Mouse (Mus musculus) MEL (cell line): ENCODE measurements around the gene Tgm2. TPM values are rescaled to one million over a fixed set of nuclear protein-coding genes. Genes with fewer than 3 reads are reported as not detected.

Experiments used
- DNase-seq: peaks from one replicate; pipeline ENCODE4 v3.0.0; 2011; ENCODE audit warnings: low read depth, low spot score
- H3K27ac ChIP-seq: 2 replicates; pipeline ENCODE4 v1.5.1; 2012; ENCODE audit warnings: low read depth, mild to moderate bottlenecking, control low read depth, low read length, moderate library complexity; ENCODE audit not compliant: control insufficient read depth
- H3K27me3 ChIP-seq, 2 experiments: fragments of 150-350 bp in 1 of 2; sonication (generic) in 1 of 2; 2 replicates each; pipeline ENCODE4 v1.6.1; 2012; ENCODE audit warnings: low read length in 2 of 2, mild to moderate bottlenecking in 2 of 2, improper control_type of control experiment in 1 of 2, moderate library complexity in 1 of 2; ENCODE audit not compliant: insufficient read depth in 2 of 2, control insufficient read depth in 1 of 2
- H3K36me3 ChIP-seq, 2 experiments: 2 replicates each; pipeline ENCODE4 v1.6.1; 2012 to 2014; ENCODE audit warnings: low read length in 2 of 2, improper control_type of control experiment in 1 of 2, inconsistent platforms in 1 of 2, mild to moderate bottlenecking in 1 of 2; ENCODE audit not compliant: insufficient read depth in 2 of 2, control insufficient read depth in 1 of 2
- H3K4me1 ChIP-seq, 2 experiments: fragments of 150-350 bp in 1 of 2; sonication (generic) in 1 of 2; 2 replicates each; pipeline ENCODE4 v1.6.1; 2012; ENCODE audit warnings: low read length in 2 of 2, improper control_type of control experiment in 1 of 2, mild to moderate bottlenecking in 1 of 2; ENCODE audit not compliant: insufficient read depth in 2 of 2, control insufficient read depth in 1 of 2
- H3K4me3 ChIP-seq, 2 experiments: fragments of 150-350 bp in 1 of 2; sonication (generic) in 1 of 2; 2 replicates each; pipeline ENCODE4 v1.5.1; 2012; ENCODE audit warnings: low read depth in 2 of 2, low read length in 2 of 2, mild to moderate bottlenecking in 2 of 2, moderate library complexity in 2 of 2, control low read depth in 1 of 2, improper control_type of control experiment in 1 of 2; ENCODE audit not compliant: control insufficient read depth in 1 of 2, insufficient read depth in 1 of 2
- H3K79me2 ChIP-seq: 2 replicates; pipeline ENCODE4 v1.6.1; 2012; ENCODE audit warnings: mild to moderate bottlenecking, low read length, moderate library complexity; ENCODE audit not compliant: control insufficient read depth, poor library complexity, insufficient read depth
- H3K9ac ChIP-seq: 2 replicates; pipeline ENCODE4 v1.6.1; 2012; ENCODE audit warnings: low read depth, mild to moderate bottlenecking, control low read depth, low read length, moderate library complexity; ENCODE audit not compliant: control insufficient read depth, poor library complexity, severe bottlenecking
- H3K9me3 ChIP-seq: fragments of 150-350 bp; sonication (generic); replicated peaks from 2 replicates; pipeline ENCODE4 v1.6.1; 2012; ENCODE audit warnings: mild to moderate bottlenecking, low read length, improper control_type of control experiment, moderate library complexity; ENCODE audit not compliant: insufficient read depth
- CHD1 ChIP-seq: IDR thresholded peaks from 2 replicates; pipeline ENCODE4 v1.6.1; 2012; ENCODE audit warnings: low read depth, mild to moderate bottlenecking, inconsistent platforms, low read length, improper control_type of control experiment
- CHD2 ChIP-seq: IDR thresholded peaks from 2 replicates; pipeline ENCODE4 v1.6.1; 2011; ENCODE audit warnings: low read length, improper control_type of control experiment
- ELF1 ChIP-seq: IDR thresholded peaks from 2 replicates; pipeline ENCODE4 v1.6.1; 2014; ENCODE audit warnings: low read depth, mild to moderate bottlenecking, inconsistent platforms, low read length, improper control_type of control experiment, moderate library complexity
- EP300 ChIP-seq, 2 experiments: IDR thresholded peaks; 2 replicates each; pipeline ENCODE4 v1.6.1; 2011; ENCODE audit warnings: improper control_type of control experiment in 2 of 2, low read length in 2 of 2, low read depth in 1 of 2, mild to moderate bottlenecking in 1 of 2
- GABPA ChIP-seq: IDR thresholded peaks from 2 replicates; pipeline ENCODE4 v1.6.1; 2012; ENCODE audit warnings: low read depth, mild to moderate bottlenecking, inconsistent platforms, low read length, improper control_type of control experiment, moderate library complexity
- GATA1 ChIP-seq: IDR thresholded peaks from 2 replicates; pipeline ENCODE4 v1.6.1; 2011; ENCODE audit warnings: low read depth, low read length, improper control_type of control experiment
- JUND ChIP-seq: IDR thresholded peaks from 2 replicates; pipeline ENCODE4 v1.6.1; 2011; ENCODE audit warnings: low read depth, mild to moderate bottlenecking, improper control_type of control experiment, low read length
- KAT2A ChIP-seq: conservative IDR thresholded peaks from 2 replicates; pipeline ENCODE4 v1.6.1; 2012; ENCODE audit warnings: low read depth, low read length, improper control_type of control experiment, inconsistent platforms
- MAX ChIP-seq: IDR thresholded peaks from 2 replicates; pipeline ENCODE4 v1.6.1; 2011; ENCODE audit warnings: low read length, improper control_type of control experiment
- MAZ ChIP-seq: IDR thresholded peaks from 2 replicates; pipeline ENCODE4 v1.6.1; 2012; ENCODE audit warnings: low read depth, mild to moderate bottlenecking, inconsistent platforms, low read length, improper control_type of control experiment
- MEF2A ChIP-seq: IDR thresholded peaks from 2 replicates; pipeline ENCODE4 v1.6.1; 2014; ENCODE audit warnings: low read depth, mild to moderate bottlenecking, inconsistent platforms, low read length, improper control_type of control experiment; ENCODE audit not compliant: poor library complexity, insufficient replicate concordance, severe bottlenecking; ENCODE audit errors: extremely low read depth
- NELFE ChIP-seq: IDR thresholded peaks from 2 replicates; pipeline ENCODE4 v1.6.1; 2011; ENCODE audit warnings: low read depth, low read length, improper control_type of control experiment
- POLR2AphosphoS5 ChIP-seq: IDR thresholded peaks from 2 replicates; pipeline ENCODE4 v1.6.1; 2012; ENCODE audit warnings: low read depth, borderline replicate concordance, mild to moderate bottlenecking, inconsistent platforms, low read length, moderate library complexity, mixed read lengths
- RAD21 ChIP-seq: IDR thresholded peaks from 2 replicates; pipeline ENCODE4 v1.6.1; 2011; ENCODE audit warnings: mild to moderate bottlenecking, low read depth, low read length, improper control_type of control experiment
- SIN3A ChIP-seq: IDR thresholded peaks from 2 replicates; pipeline ENCODE4 v1.6.1; 2012; ENCODE audit warnings: low read length, improper control_type of control experiment, inconsistent platforms
- TAL1 ChIP-seq: IDR thresholded peaks from 2 replicates; pipeline ENCODE4 v1.6.1; 2012; ENCODE audit warnings: mild to moderate bottlenecking, inconsistent platforms, low read length, moderate library complexity, mixed read lengths
- TBP ChIP-seq: IDR thresholded peaks from 2 replicates; pipeline ENCODE4 v1.8.0; 2011; ENCODE audit warnings: low read depth, low read length, improper control_type of control experiment
- UBTF ChIP-seq: IDR thresholded peaks from 2 replicates; pipeline ENCODE4 v1.6.1; 2012; ENCODE audit warnings: low read depth, mild to moderate bottlenecking, inconsistent platforms, low read length, improper control_type of control experiment, moderate library complexity, borderline replicate concordance; ENCODE audit not compliant: insufficient read depth
- USF1 ChIP-seq: IDR thresholded peaks from 2 replicates; pipeline ENCODE4 v1.6.1; 2014; ENCODE audit warnings: low read depth, mild to moderate bottlenecking, inconsistent platforms, low read length, improper control_type of control experiment, moderate library complexity
- ZC3H11A ChIP-seq: IDR thresholded peaks from 2 replicates; pipeline ENCODE4 v1.6.1; 2012; ENCODE audit warnings: low read depth, mild to moderate bottlenecking, inconsistent platforms, low read length, improper control_type of control experiment
- polyA plus RNA-seq, 2 experiments: library from polyadenylated mRNA; stranded (reverse) in 1 of 2; unstranded in 1 of 2; fragments of >175 nt in 1 of 2; fragments of >200 nt in 1 of 2; gene quantifications; 2 replicates each; pipeline versions ENCODE4 v1.2.1 to v1.2.4; 2012; ENCODE audit warnings: low replicate concordance in 2 of 2, low read depth in 1 of 2; ENCODE audit not compliant: insufficient read length in 2 of 2, insufficient read depth in 1 of 2, missing spikeins in 1 of 2
- total RNA-seq: library from RNA; depleted of rRNA; stranded (reverse); fragments of 300-350 nt; gene quantifications from 2 replicates; pipeline ENCODE4 v1.2.3, GENCODE M21; 2012

Tgm2 gene
- total and polyA plus RNA-seq, 3 experiments = 7.7 to 11.0 TPM; not detected in 1

DNA sequence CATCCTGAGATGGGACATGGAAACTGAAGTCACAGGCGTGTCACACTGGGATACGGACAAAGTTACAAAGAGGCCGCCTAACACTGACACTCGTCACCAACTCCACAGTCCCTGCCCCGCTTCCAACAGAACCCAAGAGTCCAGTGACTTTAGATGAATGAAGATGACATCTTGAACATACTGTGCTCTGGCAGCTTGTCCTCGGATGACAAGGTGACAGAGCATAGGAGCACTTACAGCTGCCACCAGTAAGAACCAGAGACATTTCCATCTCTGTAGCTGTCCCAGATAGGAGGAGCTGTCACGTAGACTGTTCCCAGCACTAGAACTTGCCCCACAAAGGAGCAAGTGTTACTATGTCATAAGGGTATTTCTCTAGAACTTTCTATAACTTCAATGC lies 18.4 kb downstream of the Tgm2 start:
- no peaks in the 10 kb centered on the region for H3K9me3 ChIP-seq
- H3K27ac ChIP-seq = no peak overlapping the region
- H3K27me3 ChIP-seq = no peaks in the 10 kb centered on the region
- no peak overlapping the region for H3K4me3 ChIP-seq
- H3K9ac ChIP-seq = no peak overlapping the region
- TF ChIP-seq CHD1 (no peak), MEF2A (no peak), KAT2A (no peak), TBP (no peak), CHD2 (no peak), MAX (no peak), ELF1 (no peak), MAZ (no peak), NELFE (no peak)
- no peaks in the 10 kb centered on the region for H3K79me2 ChIP-seq
- no peaks in the 10 kb centered on the region for H3K36me3 ChIP-seq
- no peak for DNase-seq
- H3K4me1 ChIP-seq = no peaks in the 10 kb centered on the region

DNA sequence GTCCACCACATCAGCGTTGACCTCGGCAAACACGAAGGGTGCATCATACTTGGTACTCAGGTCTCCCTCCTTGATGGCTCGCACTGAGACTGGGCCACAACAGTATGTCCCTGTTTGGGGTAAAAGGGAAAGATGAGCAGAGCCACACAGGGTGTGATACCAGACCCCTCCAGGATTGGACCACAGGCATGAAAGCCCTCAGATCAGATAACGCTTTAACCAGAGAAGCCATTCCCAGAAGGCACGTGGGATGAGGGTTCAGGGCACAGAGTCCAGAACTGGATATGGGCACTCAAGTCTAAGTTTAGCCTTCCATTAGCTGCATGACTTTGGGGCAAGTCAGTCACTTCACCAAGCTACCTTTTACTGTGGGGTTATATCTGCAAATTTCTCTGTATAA lies 19.0 kb downstream of the Tgm2 start:
- H3K27ac ChIP-seq = no peak overlapping the region
- no peak for TF ChIP-seq ZC3H11A
- TF ChIP-seq TAL1 = no peak
- no peak for TF ChIP-seq JUND
- no peak for TF ChIP-seq GABPA
- TF ChIP-seq RAD21 = no peak
- TF ChIP-seq SIN3A = no peak
- no peak for TF ChIP-seq POLR2AphosphoS5
- no peak for TF ChIP-seq UBTF
- TF ChIP-seq GATA1 = no peak
- no peak for TF ChIP-seq EP300 (IDR thresholded peaks at IDR 0.05; ENCODE audit: low read depth in 1 of 2, low read length in 2 of 2)
- no peak for TF ChIP-seq USF1
- no peak for TF ChIP-seq MAX
- TF ChIP-seq, all 39 proteins: peak for 0
- H3K27me3 ChIP-seq = no peaks in the 10 kb centered on the region
- no peaks in the 10 kb centered on the region for H3K79me2 ChIP-seq
- H3K9me3 ChIP-seq = no peaks in the 10 kb centered on the region
- no peak overlapping the region for H3K9ac ChIP-seq
- DNase-seq = no peak
- no peak overlapping the region for H3K4me3 ChIP-seq
- H3K4me1 ChIP-seq = no peaks in the 10 kb centered on the region
- no peaks in the 10 kb centered on the region for H3K36me3 ChIP-seq
